In genomic region chr12:24811230-24811629, GRCm38 (mm10) we compare ENCODE assay signal across 21 mouse cellular contexts. TPM values are rescaled to one million over a fixed set of nuclear protein-coding genes. Genes with fewer than 3 reads are reported as not detected.
DNase-seq lines count a peak whose midpoint lies in the region; ATAC-seq and TF ChIP-seq lines count a peak whose summit lies in the region.
"Had no signal": no experiment of that assay in that cellular context is flagged by ENCODE, and none has a peak within 500 bp of the region (broad histone marks: within the 10 kb centered on the region; RNA-seq: fewer than 3 reads in every experiment).

No protein-coding gene starts in this region.

- H3K9ac ChIP-seq in liver, embryonic 11.5 days (ENCODE audit: low read depth, low read length): no peak overlapping the region
- H3K9ac ChIP-seq: embryonic facial prominence, embryonic 13.5 days; hindbrain, embryonic 12.5 days; lung, embryonic 14.5 days; midbrain, embryonic 15.5 days; neural tube, embryonic 13.5 days had no signal

- no peak overlapping the region for H3K27ac ChIP-seq in liver, embryonic 11.5 days (ENCODE audit: low read depth, low read length)
- H3K27ac ChIP-seq: embryonic facial prominence, embryonic 13.5 days; hindbrain, embryonic 12.5 days; midbrain, embryonic 15.5 days; neural tube, embryonic 13.5 days had no signal

- H3ac ChIP-seq in myocyte (ENCODE audit: control insufficient read depth, insufficient read length): no peak overlapping the region

- peak; percentile 64 for DNase-seq in heart, adult 11 months
- DNase-seq in heart, adult 8-10 months (ENCODE audit: low spot score): no peak
- peak; percentile 38 for DNase-seq in ovary, adult 18-20 months (ENCODE audit: low spot score)
- no peak for DNase-seq in ovary, postnatal 14 days (ENCODE audit: low spot score)
- no peak for DNase-seq in liver, embryonic 11.5 days (ENCODE audit: low spot score)
- no peak for DNase-seq in lung, postnatal 4 days
- no peak for DNase-seq in spleen, adult 18-20 months
- DNase-seq: cerebellum, adult 11-12 months; cerebellum, postnatal 10 days; embryo, embryonic 11 days; layer of hippocampus, adult 9-11 months; lung, embryonic 14.5 days; thymus, postnatal 25 days had no signal

- 0 out of 2 replicates have a peak, but pooled peaks have one; percentile 61 for ATAC-seq in liver, embryonic 11.5 days (replicated peaks; ENCODE audit: low FRiP score)
- ATAC-seq: forebrain, embryonic 14.5 days; intestine, postnatal 0 days; midbrain, embryonic 15.5 days; Patski had no signal

- WGBS in liver, embryonic 11.5 days: 3% methylated on average over 1 of the region's 1 CpGs

- no peak overlapping the region for H3K4me2 ChIP-seq in liver, embryonic 11.5 days
- peak overlapping the region; percentile 42 for H3K4me2 ChIP-seq in myocyte (ENCODE audit: low read depth)
- H3K4me2 ChIP-seq: embryonic facial prominence, embryonic 13.5 days; hindbrain, embryonic 12.5 days; lung, embryonic 14.5 days; midbrain, embryonic 15.5 days; neural tube, embryonic 13.5 days had no signal

- peaks cover 5% of the 10 kb centered on the region; the same call in 1 of the 2 replicates for H3K4me1 ChIP-seq in liver, embryonic 11.5 days (replicated peaks; ENCODE audit: control insufficient read depth, insufficient read depth, low read length)
- H3K4me1 ChIP-seq: embryonic facial prominence, embryonic 13.5 days; hindbrain, embryonic 12.5 days; midbrain, embryonic 15.5 days had no signal

- no peaks in the 10 kb centered on the region for H3K27me3 ChIP-seq in liver, embryonic 11.5 days (replicated peaks; ENCODE audit: control insufficient read depth, insufficient read depth, low read length)
- no peaks in the 10 kb centered on the region for H3K27me3 ChIP-seq in myocyte (ENCODE audit: control insufficient read depth, insufficient read depth, insufficient read length)
- H3K27me3 ChIP-seq: embryonic facial prominence, embryonic 13.5 days; hindbrain, embryonic 12.5 days; midbrain, embryonic 15.5 days; neural tube, embryonic 13.5 days; Patski had no signal

- H3K79me2 ChIP-seq in myocyte (ENCODE audit: control insufficient read depth, insufficient read depth): no peaks in the 10 kb centered on the region

- H3K4me3 ChIP-seq in liver, embryonic 11.5 days (ENCODE audit: low read depth, low read length): no peak overlapping the region
- H3K4me3 ChIP-seq in myocyte: no peak overlapping the region
- H3K4me3 ChIP-seq: embryonic facial prominence, embryonic 13.5 days; hindbrain, embryonic 12.5 days; midbrain, embryonic 15.5 days; neural tube, embryonic 13.5 days had no signal

- H3K9me3 ChIP-seq in liver, embryonic 11.5 days (ENCODE audit: control insufficient read depth, low read length): no peaks in the 10 kb centered on the region
- H3K9me3 ChIP-seq: embryonic facial prominence, embryonic 13.5 days; hindbrain, embryonic 12.5 days; midbrain, embryonic 15.5 days; neural tube, embryonic 13.5 days had no signal

- TF ChIP-seq POLR2A in myocyte (IDR thresholded peaks at IDR 0.05; ENCODE audit: insufficient read length, low read depth): no peak

- no peaks in the 10 kb centered on the region for H3K36me3 ChIP-seq in liver, embryonic 11.5 days (ENCODE audit: control insufficient read depth, insufficient read depth, low read length)
- no peaks in the 10 kb centered on the region for H3K36me3 ChIP-seq in myocyte (ENCODE audit: control insufficient read depth, insufficient read depth)
- H3K36me3 ChIP-seq: embryonic facial prominence, embryonic 13.5 days; hindbrain, embryonic 12.5 days; midbrain, embryonic 15.5 days; neural tube, embryonic 13.5 days had no signal

TF ChIP-seq in myocyte, 11 proteins besides CTCF, POLR2A, EP300 and RAD21:
- TF ChIP-seq USF1 (IDR thresholded peaks at IDR 0.05; ENCODE audit: low read depth) (no peak), MYOD1 (IDR thresholded peaks at IDR 0.05; ENCODE audit: control insufficient read depth in 1 of 3, insufficient read length in 2 of 3, low read depth in 2 of 3) (peak in 2 of 3 experiments; percentile 18 to 66), MYOG (IDR thresholded peaks at IDR 0.05; ENCODE audit: control insufficient read depth in 1 of 3, insufficient read depth in 1 of 3, insufficient read length in 2 of 3, low read depth in 2 of 3) (peak in 2 of 3 experiments; percentile 26 to 39)

RNA-seq across cellular contexts. Expression of gene Mboat2, which starts 19.4 kb away (rescaled TPM):
- total RNA-seq in heart, adult 8-10 months (2022): 10 to 100 TPM in 2 of 4 experiments, 1 to 10 TPM in 2; 9.6 to 13.6 (median 9.9) TPM
- 16.0 and 18.1 TPM in 2 replicates for polyA plus RNA-seq in liver, embryonic 11.5 days (2014; fragmentation: Nextera tagmentation; extraction: Ambion mirVana)
- 16.9 TPM for polyA plus RNA-seq in myocyte (2012; fragmentation: generic; extraction: Trizol)

Comparison
In these comparisons a context has a peak if more than half of its experiments do, and no peak if none do; other contexts are left out.
1. DNase-seq: peak in heart, adult 11 months (single experiment) and ovary, adult 18-20 months (single experiment); none in heart, adult 8-10 months (single experiment), ovary, postnatal 14 days (single experiment), liver, embryonic 11.5 days (single experiment), lung, postnatal 4 days (0 of 2) and spleen, adult 18-20 months (0 of 2).